Mouse (Mus musculus): ENCODE data around the gene Cpne7. TPM values are rescaled to one million over a fixed set of nuclear protein-coding genes. Genes with fewer than 3 reads are reported as not detected.
A peak's percentile ranks its signal among the peaks of the same experiment; 100 is the strongest.

The Cpne7 gene
- total and polyA plus RNA-seq, 3 experiments = not detected

DNA sequence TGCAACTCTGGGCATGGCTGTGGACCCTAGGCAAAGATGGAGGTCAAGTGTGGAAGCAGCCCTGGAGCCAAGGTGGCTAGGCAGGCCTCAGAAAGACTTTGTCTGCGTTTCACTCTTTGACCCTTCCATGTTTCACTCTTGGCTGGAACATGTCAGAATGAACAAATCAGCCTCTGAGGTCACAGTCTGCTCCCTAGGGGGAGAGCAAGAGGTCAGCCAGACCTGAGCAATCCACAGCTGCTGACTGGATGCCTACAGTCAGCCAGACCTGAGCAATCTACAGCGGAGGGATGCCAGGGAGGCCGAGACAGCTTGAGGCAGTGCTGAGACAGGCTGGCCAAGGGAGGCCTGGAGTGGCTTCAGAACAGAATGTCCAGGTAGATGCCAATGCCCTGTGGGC, 64.2 kb downstream of the Cpne7 start:
- Histone ChIP-seq H3K9ac (ENCODE audit: insufficient read depth, low read depth) (no peak overlapping the region), H3K36me3 (replicated peaks in 1 of 2; ENCODE audit: control insufficient read depth in 1 of 2, insufficient read depth in 1 of 2, low read length in 1 of 2) (no peaks in the 10 kb centered on the region), H3K27ac (ENCODE audit: insufficient read depth, low read depth) (no peak overlapping the region), H3K4me3 (replicated peaks in 1 of 3; ENCODE audit: low read depth in 2 of 3, low read length in 2 of 3, poor library complexity in 1 of 3) (peak overlapping the region in 1 of 3 experiments; percentile 19), H3K9me3 (replicated peaks; ENCODE audit: low read length) (peaks cover 22% of the 10 kb centered on the region), H3K79me2 (replicated peaks; ENCODE audit: control insufficient read depth, extremely low read depth, insufficient read depth, poor library complexity, severe bottlenecking) (no peaks in the 10 kb centered on the region), H3K4me2 (ENCODE audit: insufficient read depth, low read depth, poor library complexity, severe bottlenecking) (no peak overlapping the region), H3K27me3 (replicated peaks) (peaks cover 27% of the 10 kb centered on the region), H3K4me1 (ENCODE audit: control insufficient read depth in 1 of 2, insufficient read depth in 2 of 2) (peaks cover 0 to 3% of the 10 kb centered on the region in 2 experiments; a peak in 1 of 4 replicates)
- TF ChIP-seq CHD1 (IDR thresholded peaks at IDR 0.05; ENCODE audit: low read depth, low read length) (no peak), CHD2 (IDR thresholded peaks at IDR 0.05; ENCODE audit: low read length) (no peak), ETS1 (conservative IDR thresholded peaks at IDR 0.05; ENCODE audit: low read depth, low read length) (peak; percentile 23; the same call in 1 of the 2 replicates), PAX5 (IDR thresholded peaks at IDR 0.05; ENCODE audit: low read length) (no peak), ZC3H11A (IDR thresholded peaks at IDR 0.05; ENCODE audit: low read depth, low read length) (no peak), SIN3A (IDR thresholded peaks at IDR 0.05; ENCODE audit: low read length) (peak; percentile 95), TCF12 (IDR thresholded peaks at IDR 0.05; ENCODE audit: low read depth, low read length) (peak; percentile 64; the same call in 1 of the 2 replicates), MAX (IDR thresholded peaks at IDR 0.05; ENCODE audit: low read length) (no peak), ZMIZ1 (IDR thresholded peaks at IDR 0.05; ENCODE audit: low read depth, low read length) (no peak), CTCF (conservative IDR thresholded peaks at IDR 0.05 in 1 of 2, IDR thresholded peaks at IDR 0.05 in 1 of 2; ENCODE audit: low read depth in 2 of 2, low read length in 2 of 2) (no peak; a peak in 1 of 4 replicates), USF2 (conservative IDR thresholded peaks at IDR 0.05; ENCODE audit: low read depth, low read length) (no peak), MAZ (IDR thresholded peaks at IDR 0.05; ENCODE audit: low read depth, low read length) (no peak), GABPA (IDR thresholded peaks at IDR 0.05; ENCODE audit: insufficient replicate concordance, low read depth, low read length) (no peak), RCOR1 (conservative IDR thresholded peaks at IDR 0.05; ENCODE audit: low read depth, low read length) (no peak), SMC3 (IDR thresholded peaks at IDR 0.05; ENCODE audit: low read depth, low read length) (no peak), USF1 (IDR thresholded peaks at IDR 0.05; ENCODE audit: low read depth, low read length) (no peak), RAD21 (IDR thresholded peaks at IDR 0.05; ENCODE audit: low read depth, low read length) (no peak), ZNF384 (IDR thresholded peaks at IDR 0.05; ENCODE audit: low read depth, low read length) (no peak), TBP (conservative IDR thresholded peaks at IDR 0.05; ENCODE audit: low read depth, low read length) (peak; percentile 87), E2F4 (IDR thresholded peaks at IDR 0.05; ENCODE audit: insufficient replicate concordance, low read depth, low read length) (no peak), EP300 (IDR thresholded peaks at IDR 0.05; ENCODE audit: low read length) (no peak), MAFK (IDR thresholded peaks at IDR 0.05; ENCODE audit: insufficient replicate concordance, low read length) (no peak), JUND (conservative IDR thresholded peaks at IDR 0.05; ENCODE audit: low read depth, low read length) (no peak), NRF1 (IDR thresholded peaks at IDR 0.05; ENCODE audit: low read depth, low read length) (no peak), ZKSCAN1 (IDR thresholded peaks at IDR 0.05; ENCODE audit: borderline replicate concordance, low read depth, low read length) (no peak), KAT2A (IDR thresholded peaks at IDR 0.05; ENCODE audit: insufficient replicate concordance, low read length) (0 out of 2 replicates have a peak, but pooled peaks have one; percentile 53), HCFC1 (IDR thresholded peaks at IDR 0.05; ENCODE audit: low read depth, low read length) (peak; percentile 81), NELFE (IDR thresholded peaks at IDR 0.05; ENCODE audit: low read depth, low read length) (no peak), POLR2A (IDR thresholded peaks at IDR 0.05; ENCODE audit: low read depth, low read length) (peak; percentile 37), MEF2A (IDR thresholded peaks at IDR 0.05; ENCODE audit: borderline replicate concordance, low read depth, low read length) (no peak), MYC (IDR thresholded peaks at IDR 0.05; ENCODE audit: low read depth, low read length) (no peak), BHLHE40 (IDR thresholded peaks at IDR 0.05; ENCODE audit: low read depth, low read length) (0 out of 2 replicates have a peak, but pooled peaks have one; percentile 12), ELF1 (IDR thresholded peaks at IDR 0.05; ENCODE audit: low read depth, low read length) (0 out of 2 replicates have a peak, but pooled peaks have one; percentile 43), MXI1 (IDR thresholded peaks at IDR 0.05; ENCODE audit: low read depth, low read length) (no peak), JUN (IDR thresholded peaks at IDR 0.05; ENCODE audit: insufficient read depth, low read depth, low read length) (no peak), IRF4 (IDR thresholded peaks at IDR 0.05; ENCODE audit: low read depth, low read length) (peak; percentile 71), POLR2AphosphoS2 (IDR thresholded peaks at IDR 0.05; ENCODE audit: low read depth, low read length) (no peak), UBTF (IDR thresholded peaks at IDR 0.05; ENCODE audit: low read depth, low read length) (0 out of 2 replicates have a peak, but pooled peaks have one; percentile 50)
- in situ Hi-C loops (cut with MboI; ENCODE audit: low pct_ligation_motif_present, low pct_unique_long_range_greater_than_20kb, low sequenced_read_pairs) (no loop called here), dilution Hi-C loops (cut with MboI; ENCODE audit: extremely low pct_ligation_motif_present, extremely low pct_unique_long_range_greater_than_20kb, low sequenced_read_pairs) (no loop called here)
- DNase-seq (ENCODE audit: extremely low read depth) = peak; percentile 57

Data from CH12.LX (cell line).